8 mouse cellular contexts compared by ENCODE assay signal in the genomic region with DNA sequence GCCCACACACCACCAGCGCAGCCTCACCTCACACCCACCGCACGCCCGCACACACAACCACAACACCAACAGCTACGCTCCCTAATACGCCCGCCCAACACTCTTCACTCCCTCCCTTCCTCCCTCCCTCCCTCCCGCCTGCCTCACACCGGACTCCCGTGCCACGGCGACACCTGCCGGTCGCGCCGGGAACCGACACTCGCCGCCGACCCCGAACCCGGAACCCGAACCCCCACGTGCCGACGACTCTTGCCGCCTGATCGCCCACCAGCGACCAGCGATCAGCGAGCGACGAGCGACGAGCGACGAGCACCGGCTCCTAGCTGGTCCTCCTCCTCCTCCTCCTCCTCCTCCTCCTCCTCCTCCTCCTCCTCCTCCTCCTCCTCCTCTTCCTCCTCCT. TPM values are rescaled to one million over a fixed set of nuclear protein-coding genes. Genes with fewer than 3 reads are reported as not detected.
DNase-seq lines count a peak whose midpoint lies in the region; ATAC-seq and TF ChIP-seq lines count a peak whose summit lies in the region.
"Not testable (repeated sequence)": the region's sequence is repeated elsewhere in the genome, so short reads cannot be mapped to it uniquely, and the experiment has no call there.

No protein-coding gene starts in this region.

- not testable (repeated sequence) for TF ChIP-seq CTCF in kidney, adult 2 months (conservative IDR thresholded peaks at IDR 0.05; ENCODE audit: insufficient read depth, insufficient read length, low read depth, low read length)

- TF ChIP-seq POLR2A in kidney, adult 2 months (IDR thresholded peaks at IDR 0.05; ENCODE audit: low read depth, low read length), result not testable (repeated sequence)

- not testable (repeated sequence) for ATAC-seq in forebrain, embryonic 15.5 days (replicated peaks); heart, embryonic 13.5 days (ENCODE audit: extremely low read depth, insufficient number of reproducible peaks, low FRiP score, low TSS enrichment); lung, embryonic 15.5 days (ENCODE audit: borderline replicate concordance, extremely low read depth, low FRiP score, low TSS enrichment)

- DNase-seq in adrenal gland, adult 8-10 months, result peak; percentile 90
- peak; percentile 81 for DNase-seq in kidney, adult 2 months
- DNase-seq in left cerebral cortex, adult 8-10 months (ENCODE audit: low spot score in 2 of 2), result peak; percentile 84 to 88
- DNase-seq in ovary, adult 18-20 months (ENCODE audit: low spot score), result peak; percentile 63
- DNase-seq in testis, postnatal 14 days (ENCODE audit: low spot score), result peak; percentile 56

- WGBS in forebrain, embryonic 15.5 days, result 4% methylated on average over 21 of the region's 38 CpGs
- WGBS in heart, embryonic 13.5 days, result 2% methylated on average over 21 of the region's 38 CpGs
- 2% methylated on average over 31 of the region's 38 CpGs for WGBS in kidney, adult 2 months
- WGBS in lung, embryonic 15.5 days, result under 1% methylated on average over 21 of the region's 38 CpGs

- not testable (repeated sequence) for H3K27me3 ChIP-seq in forebrain, embryonic 15.5 days; heart, embryonic 13.5 days (replicated peaks); kidney, adult 2 months (replicated peaks; ENCODE audit: control insufficient read depth, insufficient read depth, low read length); lung, embryonic 15.5 days

- not testable (repeated sequence) for H3K27ac ChIP-seq in forebrain, embryonic 15.5 days (replicated peaks); heart, embryonic 13.5 days (replicated peaks); kidney, adult 2 months (ENCODE audit: insufficient read depth, low read depth, low read length); lung, embryonic 15.5 days

- H3K4me2 ChIP-seq in forebrain, embryonic 15.5 days (replicated peaks), result peak overlapping the region; percentile 33
- peak overlapping the region; percentile 52 for H3K4me2 ChIP-seq in heart, embryonic 13.5 days
- peak overlapping the region; percentile 44 for H3K4me2 ChIP-seq in lung, embryonic 15.5 days

- not testable (repeated sequence) for H3K9me3 ChIP-seq in forebrain, embryonic 15.5 days; heart, embryonic 13.5 days; lung, embryonic 15.5 days

- H3K4me3 ChIP-seq in forebrain, embryonic 15.5 days, result peak overlapping the region; percentile 25
- H3K4me3 ChIP-seq in heart, embryonic 13.5 days, result peak overlapping the region; percentile 35
- 0 out of 2 replicates have a peak overlapping the region, but pooled peaks have one; percentile 35 for H3K4me3 ChIP-seq in kidney, adult 2 months (ENCODE audit: insufficient read depth, low read depth, low read length)
- H3K4me3 ChIP-seq in lung, embryonic 15.5 days, result peak overlapping the region; percentile 26; the same call in 1 of the 2 replicates

- H3K9ac ChIP-seq in forebrain, embryonic 15.5 days (replicated peaks); heart, embryonic 13.5 days; lung, embryonic 15.5 days: not testable (repeated sequence)

- not testable (repeated sequence) for H3K4me1 ChIP-seq in forebrain, embryonic 15.5 days; heart, embryonic 13.5 days; kidney, adult 2 months (ENCODE audit: control insufficient read depth, insufficient read depth, low read length); lung, embryonic 15.5 days

- not testable (repeated sequence) for H3K36me3 ChIP-seq in forebrain, embryonic 15.5 days; heart, embryonic 13.5 days; kidney, adult 2 months (ENCODE audit: control insufficient read depth, insufficient read depth, low read length); lung, embryonic 15.5 days

RNA-seq across cellular contexts. Expression of gene Pdia4, which starts 55.4 kb away (rescaled TPM):
- 100 to 1,000 TPM in 2 of 4 experiments, 10 to 100 TPM in 2; 98.3 to 114 (median 107) TPM for total RNA-seq in adrenal gland, adult 8-10 months (2022)
- polyA plus RNA-seq in forebrain, embryonic 15.5 days (2015; fragmentation: Nextera tagmentation; extraction: Ambion mirVana), result 145 TPM in 2 replicates
- polyA plus RNA-seq in heart, embryonic 13.5 days (2015; fragmentation: Nextera tagmentation; extraction: Ambion mirVana), result 162 and 189 TPM in 2 replicates
- polyA plus RNA-seq in kidney, adult 2 months (2012; rRNA removed), result 38.9 and 44.0 TPM in 2 replicates
- total RNA-seq in left cerebral cortex, adult 8-10 months (2022), result 10 to 100 TPM; 42.0 to 49.3 (median 47.7) TPM
- 355 and 366 TPM in 2 replicates for polyA plus RNA-seq in lung, embryonic 15.5 days (2015; fragmentation: Nextera tagmentation; extraction: Ambion mirVana)
